Mouse (Mus musculus) layer of hippocampus, postnatal 36 days (tissue): ENCODE measurements at regions not wholly inside any gene's neighbourhood (a gene's known extent, or its start where the extent isn't known, plus 50 kb on each side); places are given as distances from the start of the nearest gene placed in this dataset.

Experiments used
- DNase-seq, 2 experiments: peaks; one replicate each; pipeline ENCODE4 v3.0.0; 2022

DNA sequence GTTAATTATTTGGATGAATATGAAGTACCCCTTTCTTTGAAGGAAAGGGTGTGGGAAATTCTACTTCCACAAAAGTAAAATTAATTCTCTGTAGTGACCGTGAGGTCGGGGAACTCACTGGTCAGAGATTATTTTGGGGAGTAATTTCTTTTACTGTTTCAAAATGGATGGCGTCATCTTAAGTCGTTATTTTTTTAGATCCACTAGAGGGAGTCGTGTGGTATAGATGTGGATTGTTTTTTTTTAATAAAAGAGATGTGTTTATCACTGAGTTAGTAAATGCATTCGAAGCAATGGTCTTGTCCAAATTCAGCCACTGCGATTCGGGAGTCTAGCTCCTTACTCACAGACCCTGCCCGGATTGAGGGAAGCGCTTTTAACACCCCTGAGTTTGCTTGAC, 100.8 kb upstream of the Lsm14a start:
- DNase-seq: peak in 1 of 2 experiments; percentile 2

DNA sequence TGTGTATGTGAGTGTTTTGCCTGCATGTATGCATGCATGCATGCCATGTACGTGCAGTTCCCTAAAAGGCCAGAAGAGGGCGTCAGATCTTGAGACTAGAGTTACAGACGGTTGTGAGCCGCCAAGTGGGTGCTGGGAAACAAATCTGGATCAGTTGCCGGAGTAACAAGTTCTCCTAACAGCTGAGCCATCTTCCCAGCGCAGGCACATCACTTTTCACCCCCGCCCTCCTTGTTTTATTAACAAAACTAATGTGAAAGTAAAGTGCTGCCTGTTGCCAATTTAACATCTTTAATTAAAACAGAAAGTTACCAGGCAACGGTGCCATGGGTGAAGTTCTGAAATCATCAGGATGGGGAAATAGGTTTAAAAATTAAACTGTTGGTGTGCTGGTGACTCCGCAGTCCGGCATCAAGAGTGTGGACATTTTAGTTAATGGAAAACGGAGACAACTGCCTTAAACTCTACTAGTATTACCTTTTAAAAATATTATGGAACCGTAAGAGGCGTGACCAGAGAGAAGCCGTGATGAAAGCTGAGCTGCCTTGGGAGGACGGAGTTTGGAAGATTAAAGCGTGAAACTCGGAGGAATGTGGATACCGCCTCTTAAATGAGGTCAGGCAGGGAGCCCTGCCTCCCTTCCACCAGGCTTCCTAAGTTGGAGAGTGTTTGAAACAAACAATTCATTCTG, 91.9 kb upstream of the Lsm14a start:
- DNase-seq: no peak

DNA sequence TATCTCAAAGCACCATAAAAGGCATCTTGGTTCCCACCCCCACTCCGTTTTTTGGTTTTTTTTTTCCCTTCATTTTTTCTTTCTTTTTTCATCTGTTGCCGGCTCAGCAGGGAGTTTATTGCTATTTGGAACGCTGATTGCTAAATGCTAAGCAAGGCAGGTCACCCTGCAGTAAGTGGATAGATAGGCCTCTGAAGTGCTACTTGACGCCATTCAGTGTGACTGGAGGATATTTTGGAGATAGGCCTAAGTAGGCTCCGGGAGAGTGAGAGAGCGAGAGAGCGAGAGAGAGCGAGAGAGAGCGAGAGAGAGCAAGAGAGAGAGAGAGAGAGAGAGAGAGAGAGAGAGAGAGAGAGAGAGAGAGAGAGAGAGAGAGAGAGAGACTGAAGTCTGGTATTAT, 90.3 kb upstream of the Lsm14a start:
- DNase-seq: no peak

DNA sequence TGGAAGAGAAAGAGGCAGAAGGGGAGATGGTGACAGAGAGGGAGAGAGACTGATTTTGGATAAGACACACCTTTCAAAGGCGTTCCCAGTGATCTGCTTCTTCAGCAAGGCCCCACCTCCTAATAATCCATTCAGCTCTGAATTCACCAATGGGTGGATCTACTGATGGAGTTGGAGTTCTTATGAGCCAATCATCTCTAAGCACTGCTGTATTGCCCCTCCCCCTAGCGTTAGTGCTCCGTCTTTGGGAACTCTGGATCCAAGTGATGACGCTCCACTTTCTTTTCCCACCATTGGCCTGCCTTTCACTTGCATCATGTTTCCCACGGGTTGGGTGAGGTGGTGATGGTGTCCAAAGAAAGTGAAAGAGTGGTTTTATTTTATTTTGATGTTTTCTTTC, 87.7 kb upstream of the Lsm14a start:
- no peak for DNase-seq

DNA sequence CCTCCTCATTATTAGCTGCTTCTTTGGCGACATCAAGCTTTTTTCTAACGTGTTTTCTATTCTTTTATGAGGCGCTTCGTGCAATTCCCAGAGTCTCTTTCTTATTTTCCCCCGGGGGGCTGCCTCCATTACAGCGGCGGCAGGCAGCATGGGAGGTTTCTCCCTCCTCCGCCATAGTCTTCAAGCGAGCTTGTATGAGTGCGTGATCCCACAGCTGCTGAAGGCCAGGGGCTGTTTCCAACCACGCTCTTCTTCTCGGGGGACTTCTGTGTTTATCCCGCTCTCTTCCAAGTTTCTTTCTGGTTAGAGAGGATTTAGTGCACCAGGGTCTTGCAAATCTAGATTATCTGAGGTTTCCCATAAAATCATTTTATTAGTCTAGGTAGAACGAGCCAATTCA, 77.9 kb upstream of the Lsm14a start:
- DNase-seq: no peak

DNA sequence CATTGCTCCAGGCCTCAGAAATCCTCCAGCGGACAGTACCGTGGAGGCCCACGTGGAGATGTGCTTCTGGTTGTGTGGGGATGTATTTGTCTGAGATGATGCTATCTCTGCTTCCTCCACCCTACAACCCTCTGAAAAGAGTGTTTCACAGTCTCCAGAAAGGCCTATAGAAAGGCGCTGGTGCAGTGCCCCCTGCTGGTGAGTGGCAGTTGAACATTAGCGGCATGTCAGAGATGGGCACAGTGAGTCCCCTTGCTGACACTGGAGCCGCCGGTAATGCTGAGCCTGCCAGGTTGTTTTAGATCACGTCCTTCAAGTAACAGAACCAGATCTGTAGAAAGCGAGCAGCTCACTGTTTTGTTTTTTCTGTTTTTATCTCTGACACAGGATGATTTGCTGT, 69.0 kb upstream of the Lsm14a start:
- DNase-seq: peak in 1 of 2 experiments; percentile 9

DNA sequence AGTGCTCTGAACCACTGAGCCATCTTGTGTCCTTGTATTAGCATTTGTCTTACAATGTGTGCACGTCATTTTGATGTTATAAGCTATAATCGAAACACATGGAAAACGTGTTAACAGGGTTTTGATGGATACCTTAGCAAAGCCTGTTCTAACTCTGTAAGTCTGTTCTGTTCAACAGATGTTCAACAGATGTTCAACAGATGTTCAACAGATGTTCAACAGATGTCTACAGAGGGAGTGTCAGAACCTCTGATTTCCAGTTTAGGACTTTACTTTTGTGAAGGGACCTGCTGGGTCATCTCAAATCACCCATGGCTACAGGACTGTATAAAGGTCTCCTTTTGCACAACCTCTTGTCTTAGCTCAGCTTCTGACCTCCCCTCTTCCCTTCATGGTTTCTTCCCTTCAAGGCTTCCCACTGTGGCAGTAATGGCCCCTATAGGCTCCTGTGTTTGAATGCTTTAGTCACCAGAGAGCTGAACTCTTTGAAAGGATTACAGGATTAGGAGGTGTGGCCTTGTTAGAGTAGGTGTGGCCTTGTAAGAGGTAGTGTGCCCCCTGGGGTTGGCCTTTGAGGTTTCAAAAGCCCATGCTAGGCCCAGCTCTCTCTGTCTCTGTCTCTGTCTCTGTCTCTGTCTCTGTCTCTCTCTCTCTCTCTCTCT, 66.8 kb upstream of the Lsm14a start:
- no peak for DNase-seq

DNA sequence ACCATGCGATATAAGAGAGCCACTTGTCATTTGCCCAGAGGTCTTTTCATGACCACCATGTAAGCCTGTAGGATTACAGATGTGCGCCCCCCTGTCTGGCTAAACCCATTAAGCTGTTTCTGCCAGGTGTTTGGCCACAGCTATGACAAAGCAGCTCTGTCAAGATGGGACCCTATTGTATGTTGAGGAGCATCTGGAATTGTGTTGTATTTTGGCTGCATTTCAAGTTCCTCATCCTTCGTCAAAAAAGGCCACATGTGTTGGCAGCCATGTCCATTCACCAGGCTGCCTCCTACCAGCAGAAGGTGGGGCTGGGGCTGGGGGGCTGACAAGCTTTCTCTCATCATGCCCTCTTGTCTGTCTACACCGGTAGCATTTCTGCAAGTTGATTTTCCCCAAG, 65.7 kb upstream of the Lsm14a start:
- DNase-seq: no peak

DNA sequence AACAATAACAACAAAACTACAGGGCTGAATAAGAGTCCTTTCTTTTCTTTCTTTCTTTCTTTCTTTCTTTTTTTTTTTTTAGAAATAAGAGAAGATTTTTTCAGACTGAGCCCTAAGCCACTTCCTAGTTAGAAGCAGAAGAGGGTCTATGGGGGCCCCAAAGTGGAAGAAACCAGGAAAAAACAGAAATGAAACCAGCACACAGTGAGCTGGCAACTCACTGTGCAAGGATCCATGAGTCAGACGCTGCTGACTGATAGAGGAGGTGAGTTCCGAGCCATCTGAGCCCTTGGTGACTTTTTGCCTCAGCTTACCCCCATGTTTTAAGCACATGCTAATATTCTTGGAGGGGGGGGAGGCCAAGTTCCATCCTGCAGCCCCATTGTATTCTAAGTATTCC, 55.2 kb upstream of the Lsm14a start:
- DNase-seq: no peak

DNA sequence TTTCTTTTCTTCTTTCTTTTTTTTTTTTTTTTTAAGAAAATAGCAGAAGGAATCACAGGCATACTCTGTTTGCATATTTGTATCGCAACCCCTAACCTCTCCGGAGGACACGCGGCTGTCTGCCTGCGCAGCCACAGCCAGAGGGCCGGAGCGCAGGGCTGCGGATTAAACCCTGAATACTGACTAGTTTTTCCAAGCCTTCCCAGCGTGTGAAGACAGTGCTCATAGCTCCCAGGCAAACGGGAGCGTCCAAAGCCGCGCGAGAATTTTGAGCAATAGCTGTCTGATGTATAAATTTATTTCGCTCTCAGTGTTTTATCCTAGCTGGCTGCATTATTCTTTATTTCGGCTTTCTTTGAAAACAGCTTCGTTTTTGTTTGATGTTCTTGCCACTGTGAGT, 51.1 kb upstream of the Lsm14a start:
- no peak for DNase-seq
